Mouse (Mus musculus): Measurements from ENCODE around the gene N6amt1. TPM values are rescaled to one million over a fixed set of nuclear protein-coding genes. Genes with fewer than 3 reads are reported as not detected.
A peak's percentile ranks its signal among the peaks of the same experiment; 100 is the strongest.

Gene N6amt1
- total RNA-seq (2021) = 10 to 100 TPM; 21.2 to 24.5 TPM
- long read RNA-seq, experiment 1, transcript N6amt1-203 (5 exons, 1,700 nt) = minor isoform, 5 of 30 reads
- long read RNA-seq, experiment 1, transcript N6amt1-201 (6 exons, 1,884 nt) = major isoform, 23 of 30 reads
- long read RNA-seq, experiment 1, partial matches to known transcripts = 0 of 30 reads
- long read RNA-seq, experiment 1, other reads (novel, unspliced or antisense) = 2 of 30 reads
- long read RNA-seq, experiment 2, transcript N6amt1-201 (6 exons, 1,884 nt) = major isoform, 10 of 16 reads
- long read RNA-seq, experiment 2, partial matches to known transcripts = 0 of 16 reads
- long read RNA-seq, experiment 2, other reads (novel, unspliced or antisense) = 2 of 16 reads

DNA sequence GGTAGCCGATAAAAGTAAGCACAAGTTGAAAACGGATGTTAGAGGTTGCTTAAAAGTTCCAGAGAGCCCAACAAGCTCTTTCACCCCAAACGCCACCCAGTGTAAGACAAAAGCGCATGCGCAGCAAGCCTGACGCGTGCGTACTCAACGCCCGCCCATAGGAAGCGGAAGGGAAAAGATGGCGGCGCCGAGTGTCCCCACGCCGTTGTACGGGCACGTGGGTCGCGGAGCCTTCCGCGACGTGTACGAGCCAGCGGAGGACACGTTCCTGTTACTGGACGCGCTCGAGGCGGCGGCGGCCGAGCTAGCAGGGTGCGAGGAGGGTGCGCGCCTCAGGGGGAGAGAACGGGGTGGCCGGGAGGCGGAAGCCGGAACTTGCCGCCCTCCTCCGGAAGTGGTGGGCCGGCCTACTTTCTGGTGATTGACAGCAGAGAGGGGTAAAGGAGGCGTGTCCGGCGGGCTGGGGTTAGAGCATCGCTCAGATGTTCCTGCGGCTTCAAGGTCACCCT, at the start of gene N6amt1:
N6amt1 (plus strand) TSS at position 111 of the 509 bp plus-strand sequence.
- DNase-seq = peak; percentile 94

DNA sequence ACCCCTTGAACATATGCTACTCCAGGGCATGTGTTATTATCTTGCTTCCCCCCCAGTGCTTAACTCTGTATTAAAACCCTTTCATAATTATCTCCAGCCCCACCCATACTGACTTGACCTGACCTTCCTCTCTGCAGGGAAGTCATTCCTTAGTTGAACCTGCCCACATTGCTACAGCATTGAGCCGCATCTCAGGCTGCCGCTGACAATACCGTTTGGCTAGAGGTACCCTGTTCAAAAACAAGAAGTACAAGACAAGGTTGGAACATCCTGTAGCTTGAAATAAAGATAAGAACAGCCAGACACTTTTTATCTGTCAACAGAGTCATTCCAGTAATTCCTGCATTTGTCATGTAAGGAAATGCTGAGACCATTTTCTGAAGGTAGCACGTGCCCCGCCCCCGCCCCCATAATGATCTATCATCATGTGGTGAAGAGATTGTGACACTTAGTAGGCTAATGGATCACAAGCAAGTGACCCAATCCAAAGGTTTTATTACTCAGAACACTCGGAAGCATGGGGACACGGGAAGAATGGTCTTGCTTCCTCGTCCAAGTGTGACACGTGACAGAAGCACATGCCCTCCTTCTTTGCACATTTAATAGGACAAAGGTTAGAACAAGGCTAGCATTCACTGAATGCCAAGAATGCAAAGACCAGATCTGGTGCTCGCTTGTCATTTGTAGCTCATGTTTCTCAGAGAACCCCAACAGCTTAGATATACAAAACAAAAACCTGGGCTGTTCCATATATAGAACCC, 48.6 kb upstream of the N6amt1 start:
- DNase-seq = no peak

DNA sequence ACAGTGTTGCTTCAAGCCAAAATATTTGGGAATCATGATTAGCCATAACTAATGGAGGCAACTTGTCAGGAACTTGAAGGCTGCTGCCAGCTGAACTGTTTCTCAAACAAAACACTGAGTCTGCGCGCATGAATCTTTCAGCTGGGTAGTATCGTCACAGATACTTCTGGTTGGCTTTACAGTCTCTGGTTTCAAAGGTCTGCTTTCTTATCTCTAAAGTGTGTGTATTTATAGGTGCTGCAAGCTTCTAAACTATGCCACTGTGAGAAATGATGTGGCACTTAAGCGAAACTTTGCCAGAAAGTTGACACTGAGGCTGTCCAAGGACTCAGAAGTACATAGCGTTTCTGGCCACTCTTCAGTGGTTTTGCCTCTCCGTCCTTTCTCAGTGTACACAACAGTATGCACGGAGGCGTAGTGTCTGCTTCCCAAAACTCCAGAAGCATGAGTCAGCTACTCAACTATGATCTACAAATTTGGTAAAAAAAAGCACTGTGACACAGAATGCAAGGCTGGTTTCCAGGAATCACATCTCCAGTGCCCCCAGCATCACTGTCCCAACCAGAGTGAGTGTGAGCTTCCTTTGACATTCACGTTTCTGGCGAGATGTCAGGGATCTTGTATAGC, 46.8 kb upstream of the N6amt1 start:
- DNase-seq = peak; percentile 9

DNA sequence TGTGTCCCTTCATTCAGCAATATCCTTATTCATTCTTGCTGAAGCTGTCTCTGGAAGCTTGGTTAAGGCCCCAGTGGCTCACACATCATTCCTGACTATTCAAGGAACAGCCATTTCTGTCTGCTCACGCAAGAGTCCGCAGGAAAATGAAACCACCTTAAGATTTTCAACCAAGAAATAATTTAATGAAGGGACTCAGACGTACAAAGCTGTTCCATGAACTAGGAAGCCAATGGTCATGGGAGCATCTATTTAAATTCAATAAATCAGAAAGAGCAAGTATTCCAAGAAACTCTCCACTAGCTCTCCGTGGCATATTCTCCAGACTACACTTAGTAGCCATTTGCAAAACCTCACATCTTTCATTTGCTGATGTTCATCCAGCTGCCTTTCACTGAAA, 43.3 kb upstream of the N6amt1 start:
- DNase-seq = no peak

DNA sequence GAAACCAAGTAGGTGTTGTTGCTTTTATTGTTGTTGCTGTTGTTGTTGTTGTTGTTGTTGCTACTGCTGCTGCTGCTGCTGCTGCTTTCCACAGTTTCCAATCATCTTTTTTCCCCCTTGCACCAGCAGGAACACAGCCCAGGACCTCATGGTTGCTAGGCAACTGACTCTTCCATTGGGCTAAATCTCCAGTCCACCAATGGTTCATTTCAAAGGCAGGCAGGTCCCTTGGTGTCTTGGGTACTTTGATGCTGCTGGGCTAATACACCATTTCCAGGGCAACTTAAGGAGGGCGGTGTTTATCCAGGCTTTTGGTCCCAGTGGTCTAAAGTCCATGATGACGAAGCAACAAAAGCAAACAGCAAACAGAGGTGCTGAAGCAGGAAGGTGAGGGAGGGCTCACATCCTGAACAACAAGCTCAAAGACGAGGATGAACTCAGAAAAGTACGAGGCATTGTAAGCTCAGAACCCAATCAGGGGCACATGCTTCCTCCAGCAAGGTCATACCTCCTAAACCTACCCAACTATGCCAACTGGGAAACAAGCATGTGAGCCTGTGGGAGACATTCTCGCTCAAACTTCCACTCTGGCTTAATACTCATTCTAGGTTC, 35.7 kb upstream of the N6amt1 start:
- DNase-seq = no peak

DNA sequence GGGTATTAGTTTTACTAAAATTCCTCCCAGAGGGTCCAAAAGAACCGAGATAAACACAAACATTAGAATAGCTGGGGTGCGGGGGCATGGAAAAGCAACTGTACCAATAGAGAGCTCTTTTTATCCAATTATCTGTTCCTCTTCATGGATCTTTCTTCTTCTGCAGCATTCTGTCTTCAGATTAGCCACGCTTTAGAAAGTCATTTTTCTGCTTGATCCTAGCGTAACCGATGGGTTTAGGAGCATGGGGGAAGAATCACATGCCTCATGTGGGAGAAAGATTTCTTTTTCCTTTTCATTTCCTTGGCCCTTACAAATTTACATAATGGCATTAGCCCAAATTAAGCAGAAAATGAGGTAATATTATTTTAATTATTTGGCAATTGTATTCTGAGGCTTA, 35.0 kb upstream of the N6amt1 start:
- no peak for DNase-seq

DNA sequence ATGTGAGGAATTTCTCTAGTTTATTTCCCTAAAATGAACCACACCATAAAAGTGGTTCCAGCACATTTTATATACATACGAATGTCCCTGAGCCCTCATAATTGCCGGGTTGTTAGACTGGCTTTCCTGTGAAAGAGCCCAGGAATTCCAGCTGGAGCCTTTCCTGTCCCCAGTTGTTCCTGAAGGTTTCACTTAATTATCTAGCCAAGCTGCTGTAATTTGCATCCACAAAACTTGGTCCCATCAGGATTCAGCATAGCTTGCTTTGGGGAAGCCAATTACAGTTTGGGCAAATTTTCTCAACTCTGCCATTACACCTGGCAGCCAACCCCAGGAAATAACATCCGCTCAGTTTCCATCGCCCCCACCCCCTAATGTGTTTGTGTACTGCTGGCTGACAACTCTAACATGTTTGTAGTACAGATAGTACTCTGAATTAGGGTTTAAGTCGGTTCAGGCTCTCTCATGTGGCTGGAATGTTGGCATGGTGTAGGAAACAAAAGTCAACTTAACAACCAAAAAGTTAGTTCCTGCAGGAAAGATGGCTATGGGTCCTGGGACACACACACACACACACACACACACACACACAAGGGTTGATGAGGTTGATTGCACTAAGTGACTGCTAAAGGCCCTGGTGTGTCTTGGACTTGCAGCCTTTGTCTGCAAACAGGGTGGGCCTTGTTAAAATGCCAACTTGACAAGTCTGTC, 34.3 kb upstream of the N6amt1 start:
- DNase-seq = no peak

DNA sequence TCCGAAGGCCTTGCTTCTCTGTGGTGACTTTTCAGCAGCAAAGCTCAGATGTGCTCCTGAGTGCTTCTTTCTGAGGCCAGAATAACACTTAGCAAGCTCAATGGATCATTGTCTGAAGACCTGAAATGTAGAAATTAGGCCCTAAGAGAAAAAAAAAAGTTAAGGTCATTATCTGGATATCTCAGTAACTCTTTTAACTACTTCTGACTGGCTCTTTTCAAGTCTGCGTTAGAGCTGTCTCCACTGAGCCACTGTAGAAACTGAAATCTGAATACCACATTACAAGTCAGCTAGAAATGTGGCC, 33.8 kb upstream of the N6amt1 start:
- DNase-seq = no peak

DNA sequence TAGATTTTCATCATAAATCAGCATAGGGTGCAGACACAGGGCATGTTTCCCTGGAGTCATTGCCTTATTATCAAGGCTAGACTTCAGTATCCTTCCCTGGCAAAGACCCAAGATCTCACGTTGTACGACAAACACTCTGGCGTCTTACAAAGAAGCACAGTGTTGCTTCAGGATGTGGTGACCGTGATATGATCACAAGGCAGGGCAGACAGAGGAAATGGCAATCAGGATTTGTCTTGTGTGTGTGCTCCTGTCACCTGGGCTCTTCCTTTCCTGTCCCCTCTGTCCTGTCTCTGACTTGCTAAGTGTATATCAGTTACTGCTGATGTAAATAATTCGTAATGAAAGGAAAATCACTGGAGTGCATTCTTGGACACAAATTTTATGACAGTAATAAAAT, 29.4 kb upstream of the N6amt1 start:
- peak; percentile 15 for DNase-seq

DNA sequence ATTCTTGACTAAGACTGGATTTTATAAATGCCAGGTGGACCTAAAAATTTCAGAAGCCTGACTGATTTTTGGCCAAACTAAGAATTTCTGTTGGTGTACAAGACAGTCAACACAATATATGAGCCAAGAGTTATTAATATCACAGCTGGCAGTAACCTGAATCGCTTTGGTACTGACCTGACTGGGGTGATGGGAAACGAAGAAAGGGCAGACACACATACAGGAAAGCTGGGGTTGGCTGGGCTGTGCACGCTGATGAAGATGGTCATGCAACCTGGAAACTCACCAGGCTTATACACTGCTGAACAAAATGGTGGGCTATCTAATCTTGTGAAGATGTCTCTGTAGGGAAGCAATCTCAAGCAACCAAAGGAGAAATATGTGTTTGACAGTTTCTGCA, 24.0 kb upstream of the N6amt1 start:
- no peak for DNase-seq

DNA sequence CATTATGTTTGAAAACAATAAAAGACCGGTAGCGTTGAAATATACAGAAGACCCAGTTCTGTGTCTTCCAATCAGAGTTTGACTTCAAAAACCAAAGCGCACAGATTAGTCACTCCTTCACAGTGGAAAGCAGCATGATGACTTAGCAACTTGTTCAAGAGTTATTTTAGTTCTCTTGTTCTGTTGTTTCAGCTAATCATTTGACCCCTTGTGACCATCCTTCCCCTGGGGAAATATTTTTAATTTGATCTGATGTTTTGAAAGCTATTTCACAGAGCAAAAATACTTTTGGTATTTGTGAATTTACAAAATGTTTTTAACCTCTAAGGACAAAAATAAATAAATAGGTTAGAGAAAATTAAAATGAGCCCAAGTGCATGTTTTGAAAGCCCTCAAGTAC, 19.2 kb upstream of the N6amt1 start:
- DNase-seq = no peak

DNA sequence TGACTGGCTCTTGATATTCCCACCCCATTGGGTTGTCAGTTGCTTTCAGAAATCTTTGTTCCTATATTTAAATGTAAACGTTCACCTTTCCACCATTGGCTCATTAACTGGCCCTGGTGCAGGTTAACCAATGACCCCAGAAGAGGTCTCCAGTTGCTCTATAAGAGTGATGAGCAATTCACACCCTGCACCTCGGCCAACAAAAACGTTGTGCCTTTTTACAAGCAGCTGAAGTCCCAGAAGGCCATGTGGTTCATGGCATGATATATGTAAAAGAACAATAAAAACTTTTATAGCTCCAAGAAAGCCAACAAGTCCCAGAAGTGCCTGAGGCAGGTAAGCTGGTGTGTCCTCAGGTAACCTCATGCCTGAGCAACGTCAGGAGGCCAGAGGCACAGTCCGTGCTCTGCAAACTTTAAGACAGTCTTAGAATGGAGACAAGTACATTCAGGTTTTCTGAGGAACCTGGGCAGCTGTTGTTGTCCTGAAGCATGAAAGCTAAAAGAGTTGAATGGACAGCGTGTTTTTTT, 12.9 kb upstream of the N6amt1 start:
- no peak for DNase-seq

DNA sequence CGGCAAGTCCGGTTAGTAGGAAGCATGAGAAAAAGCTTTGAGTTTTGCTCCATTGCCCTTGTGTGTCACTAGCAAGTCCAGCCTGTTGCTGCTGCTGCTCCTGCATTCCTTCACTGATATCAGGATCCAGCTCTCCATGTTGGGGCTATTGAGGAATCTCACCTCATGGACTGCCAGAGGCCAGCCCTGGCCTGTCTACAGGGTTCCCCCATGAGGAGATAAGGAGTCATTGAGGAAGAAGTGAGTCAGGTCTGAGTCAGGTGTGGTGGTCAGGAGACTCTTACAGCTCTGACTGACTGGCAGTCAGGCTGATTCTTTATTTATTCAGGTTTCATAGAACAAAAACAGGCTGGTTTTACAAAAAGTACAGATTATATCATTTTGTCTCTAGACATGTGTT, 5.9 kb upstream of the N6amt1 start:
- DNase-seq = no peak

DNA sequence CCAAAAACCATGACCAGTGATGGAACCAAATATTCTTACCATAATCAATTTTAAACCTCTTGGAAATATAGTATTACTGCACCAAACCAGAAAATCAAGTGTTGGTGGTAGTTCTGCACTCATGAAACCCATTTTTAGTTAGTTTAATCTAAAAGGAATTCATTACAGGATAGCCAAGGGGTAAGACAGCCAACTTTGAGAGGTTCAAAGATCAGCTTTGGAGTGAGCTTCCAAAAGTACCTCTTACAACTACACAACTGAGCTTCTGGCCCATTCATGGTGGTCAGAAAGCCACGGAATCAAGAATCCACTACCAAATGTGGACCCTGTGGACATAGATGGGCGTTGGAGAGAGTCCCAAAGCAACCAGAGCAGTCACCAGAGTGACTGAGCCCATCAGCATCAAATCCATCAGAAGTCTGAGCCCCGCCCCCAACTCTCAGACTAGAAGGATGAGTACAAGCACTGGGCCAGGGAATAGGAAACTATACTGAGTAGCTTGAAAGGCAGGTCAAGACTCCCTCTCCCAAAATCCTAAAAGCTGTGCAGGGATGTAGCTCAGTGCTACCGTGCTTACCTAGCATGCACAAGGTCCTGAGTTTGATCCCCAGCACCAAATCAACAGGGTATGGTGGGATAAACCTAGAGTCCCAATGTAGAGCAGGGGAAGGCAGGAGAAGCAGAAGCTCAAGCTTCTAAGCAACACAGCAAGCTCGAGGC, 2.4 kb upstream of the N6amt1 start:
- no peak for DNase-seq

DNA sequence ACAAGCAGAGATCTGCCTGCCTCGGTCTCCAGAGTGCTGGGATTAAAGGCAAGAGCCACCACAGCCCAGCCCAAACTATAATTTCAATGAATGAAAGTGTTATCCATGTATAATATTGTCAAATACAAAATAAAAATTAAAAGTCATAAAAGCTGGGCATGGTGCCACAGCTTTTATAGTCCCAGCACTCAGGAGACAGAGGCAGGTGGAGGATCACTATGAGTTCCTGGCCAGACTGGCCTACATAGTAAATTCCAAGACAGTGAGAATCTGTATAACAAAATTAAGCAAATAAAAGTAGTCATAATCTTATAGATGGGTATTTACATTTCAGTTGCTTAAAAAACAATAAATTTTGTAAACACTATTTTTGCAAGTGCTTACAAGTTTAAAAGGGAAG, 380 bp upstream of the N6amt1 start:
- no peak for DNase-seq

DNA sequence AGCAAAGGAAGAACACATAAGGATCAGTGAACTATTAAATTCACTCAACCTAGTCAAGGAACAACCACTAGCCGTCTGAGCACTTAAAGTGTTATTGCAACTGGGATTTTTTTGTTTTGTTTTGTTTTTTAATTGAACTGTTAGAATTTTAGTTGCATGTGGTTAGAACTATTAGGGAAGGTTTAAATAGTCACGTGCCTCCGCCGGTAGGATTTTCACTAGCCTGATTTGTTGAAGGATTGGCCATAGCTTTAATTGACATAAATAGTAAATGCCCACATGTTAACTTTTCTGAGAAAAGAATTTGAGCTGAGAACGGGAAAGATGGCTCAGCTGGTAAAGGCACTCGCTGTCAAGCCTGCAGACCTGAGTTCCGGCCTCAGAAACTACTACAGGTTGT, 763 bp downstream of the N6amt1 start:
- DNase-seq = no peak

DNA sequence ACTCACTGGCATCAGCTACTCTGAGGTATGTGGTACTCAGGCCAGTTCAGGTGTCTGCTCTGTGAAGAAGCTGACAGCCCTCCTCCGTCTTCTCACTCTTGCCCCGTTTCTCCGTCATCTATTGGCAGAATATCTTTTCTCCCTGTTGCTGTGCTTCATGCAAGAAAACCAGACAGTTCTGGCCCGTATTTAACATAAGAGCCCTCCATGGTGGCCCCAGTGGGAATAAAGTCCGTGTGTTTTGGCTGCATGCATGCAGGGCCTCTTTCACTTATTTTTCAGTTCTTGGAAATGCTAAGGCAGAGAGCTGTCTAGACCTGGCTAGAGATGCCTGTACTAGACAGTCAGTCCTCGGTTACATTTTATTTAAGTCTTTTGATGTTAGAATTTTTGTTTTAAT, 6.1 kb downstream of the N6amt1 start:
- no peak for DNase-seq

DNA sequence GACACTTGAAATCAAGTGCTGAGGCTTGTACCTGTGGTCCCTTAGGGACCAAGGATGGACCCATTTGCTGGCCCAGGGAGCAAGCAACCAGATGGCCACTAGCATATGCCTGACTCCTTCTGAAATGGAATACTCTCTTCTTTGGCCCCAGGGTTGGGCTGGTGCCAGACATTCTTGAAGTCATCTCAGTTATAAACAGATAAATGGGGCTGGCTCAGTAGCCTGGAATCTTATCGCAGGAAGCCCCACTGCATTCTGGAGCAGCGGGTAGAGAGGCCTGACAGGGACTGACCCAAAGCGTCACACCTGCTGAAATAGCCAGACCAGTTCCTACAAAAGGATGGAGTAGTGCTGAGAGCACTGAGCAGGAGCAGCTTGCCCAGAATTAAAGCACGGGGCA, 10.2 kb downstream of the N6amt1 start:
- peak; percentile 19 for DNase-seq

DNA sequence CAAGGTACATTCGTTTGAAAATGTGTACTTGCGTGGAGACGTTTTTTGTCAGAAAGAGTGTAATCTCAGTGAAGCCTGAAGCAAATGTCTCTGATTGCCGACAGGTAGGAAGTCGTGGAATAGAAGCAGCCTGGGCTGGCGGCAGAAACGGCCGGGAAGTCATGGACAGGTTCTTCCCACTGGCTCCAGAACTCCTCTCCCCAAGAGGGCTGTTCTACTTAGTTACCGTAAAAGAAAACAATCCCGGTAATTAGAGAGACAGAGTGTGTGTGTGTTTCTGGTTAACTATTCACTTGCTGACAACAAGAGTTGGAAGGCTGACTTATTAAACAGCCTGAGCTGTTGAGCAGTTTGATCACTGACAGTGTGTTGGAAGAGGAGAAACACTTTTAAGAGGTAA, 12.1 kb downstream of the N6amt1 start:
- no peak for DNase-seq

DNA sequence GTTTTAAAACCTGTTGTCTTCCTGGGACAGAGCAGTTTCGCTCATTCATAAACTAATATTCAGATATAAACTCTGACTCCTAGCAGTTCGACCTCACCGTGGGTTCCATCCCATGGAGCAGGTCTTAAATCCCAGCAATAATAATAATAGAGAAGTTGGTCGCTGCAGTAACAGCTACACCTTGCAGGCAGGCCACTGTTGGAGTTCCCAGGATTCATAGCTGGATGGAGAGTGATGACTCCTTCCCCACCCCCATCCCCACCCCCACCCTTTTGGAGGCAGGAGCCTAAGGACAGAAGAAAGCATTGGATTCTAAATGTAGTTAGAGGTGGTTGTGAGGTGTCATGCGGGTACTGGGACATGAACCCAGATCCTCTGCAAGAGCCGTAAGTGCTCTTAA, 12.5 kb downstream of the N6amt1 start:
- DNase-seq = no peak

DNA sequence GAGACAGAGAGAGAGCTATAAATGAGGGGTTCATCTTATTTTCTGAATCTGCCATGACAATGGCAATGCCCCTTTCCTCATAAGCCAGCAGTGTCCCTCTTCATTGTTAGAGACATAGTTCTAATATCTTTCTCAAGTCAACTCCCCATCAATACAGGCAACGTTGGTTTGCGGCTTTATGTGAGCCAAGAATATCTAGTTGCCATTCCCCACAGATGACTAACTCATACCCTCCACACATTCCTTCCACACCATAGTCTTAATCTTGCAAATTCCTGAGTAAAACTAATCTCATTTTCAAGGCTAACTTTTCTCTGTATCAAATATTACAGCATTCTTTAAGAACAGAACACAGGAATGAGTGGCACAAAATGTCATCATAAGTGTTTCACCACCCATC, 29.0 kb downstream of the N6amt1 start:
- no peak for DNase-seq
